32 mouse cellular contexts compared by ENCODE assay signal in the genomic region with DNA sequence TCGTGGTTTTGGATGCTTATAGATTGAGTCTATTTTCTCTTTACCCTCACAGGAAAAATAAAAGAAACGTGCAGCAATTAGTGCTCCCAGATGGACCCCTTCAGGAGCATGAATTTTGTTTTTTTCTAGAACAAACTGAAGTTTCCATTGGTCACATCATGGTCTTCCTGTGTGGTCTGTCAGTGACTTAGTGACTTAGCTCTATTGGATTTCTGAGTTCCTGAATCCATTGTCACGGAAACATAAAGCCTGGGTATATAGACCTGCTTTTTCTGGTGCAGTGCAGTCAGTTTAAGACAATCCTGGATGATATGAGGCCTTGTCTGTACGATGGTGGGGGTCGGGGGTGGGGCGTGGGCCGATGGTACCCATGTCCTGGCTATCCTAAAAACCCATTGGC.
"Had no signal": no experiment of that assay in that cellular context is flagged by ENCODE, and none has a peak within 500 bp of the region (broad histone marks: within the 10 kb centered on the region; RNA-seq: fewer than 3 reads in every experiment).

No protein-coding gene starts in this region.

- H3K9ac ChIP-seq: limb, embryonic 12.5 days; limb, embryonic 13.5 days; limb, embryonic 15.5 days; liver, embryonic 12.5 days; liver, embryonic 13.5 days; liver, embryonic 14.5 days; liver, embryonic 15.5 days; liver, postnatal 0 days; lung, embryonic 14.5 days; lung, embryonic 15.5 days; midbrain, embryonic 12.5 days; midbrain, embryonic 13.5 days; midbrain, embryonic 15.5 days; neural tube, embryonic 12.5 days; neural tube, embryonic 13.5 days had no signal

- H3K27ac ChIP-seq: limb, embryonic 10.5 days; limb, embryonic 12.5 days; limb, embryonic 13.5 days; limb, embryonic 15.5 days; liver, embryonic 12.5 days; liver, embryonic 13.5 days; liver, embryonic 14.5 days; liver, embryonic 15.5 days; lung, embryonic 15.5 days; macrophage; midbrain, embryonic 10.5 days; midbrain, embryonic 12.5 days; midbrain, embryonic 13.5 days; midbrain, embryonic 15.5 days; neural tube, embryonic 12.5 days; neural tube, embryonic 13.5 days had no signal

- ATAC-seq: liver, embryonic 12.5 days; liver, postnatal 0 days; lung, postnatal 0 days; midbrain, embryonic 13.5 days; midbrain, embryonic 15.5 days; midbrain, embryonic 16.5 days had no signal

- H3K4me3 ChIP-seq: limb, embryonic 10.5 days; limb, embryonic 12.5 days; limb, embryonic 13.5 days; limb, embryonic 15.5 days; liver, embryonic 12.5 days; liver, embryonic 13.5 days; liver, embryonic 15.5 days; lung, embryonic 15.5 days; megakaryocyte, embryonic 14.5 days; midbrain, embryonic 10.5 days; midbrain, embryonic 12.5 days; midbrain, embryonic 13.5 days; midbrain, embryonic 15.5 days; myocyte; neural tube, embryonic 12.5 days; neural tube, embryonic 13.5 days had no signal

- H3K27me3 ChIP-seq: limb, embryonic 12.5 days; limb, embryonic 13.5 days; limb, embryonic 15.5 days; lung, embryonic 15.5 days; midbrain, embryonic 12.5 days; midbrain, embryonic 13.5 days; midbrain, embryonic 15.5 days; neural tube, embryonic 12.5 days; neural tube, embryonic 13.5 days had no signal

- H3K36me3 ChIP-seq: liver, embryonic 12.5 days; liver, embryonic 13.5 days; liver, embryonic 15.5 days; lung, embryonic 15.5 days had no signal

- DNase-seq: left cerebral cortex, postnatal 4 days; liver; liver, embryonic 13.5 days; liver, postnatal 0 days; lung, adult 18-20 months; lung, adult 2 months; lung, embryonic 14.5 days; lung, postnatal 10 days; lung, postnatal 14 days; lung, postnatal 4 days; midbrain, embryonic 14.5 days had no signal

- H3K9me3 ChIP-seq: limb, embryonic 10.5 days; limb, embryonic 15.5 days; liver, embryonic 12.5 days; liver, embryonic 13.5 days; liver, embryonic 15.5 days; lung, embryonic 15.5 days; midbrain, embryonic 12.5 days; midbrain, embryonic 13.5 days; midbrain, embryonic 15.5 days; neural tube, embryonic 12.5 days; neural tube, embryonic 13.5 days had no signal

- H3K4me2 ChIP-seq: limb, embryonic 12.5 days; limb, embryonic 13.5 days; limb, embryonic 15.5 days; liver, embryonic 11.5 days; liver, embryonic 12.5 days; liver, embryonic 13.5 days; liver, embryonic 15.5 days; lung, embryonic 14.5 days; lung, embryonic 15.5 days; midbrain, embryonic 11.5 days; midbrain, embryonic 12.5 days; midbrain, embryonic 13.5 days; midbrain, embryonic 15.5 days; neural tube, embryonic 12.5 days; neural tube, embryonic 13.5 days had no signal

- H3K4me1 ChIP-seq: liver, embryonic 15.5 days; megakaryocyte, embryonic 14.5 days had no signal
